9 mouse cellular contexts compared by ENCODE assay signal in genomic region chr9:120656976-120657375, GRCm38 (mm10).
DNase-seq lines count a peak whose midpoint lies in the region; ATAC-seq and TF ChIP-seq lines count a peak whose summit lies in the region.
"Had no signal": no experiment of that assay in that cellular context is flagged by ENCODE, and none has a peak within 500 bp of the region (broad histone marks: within the 10 kb centered on the region; RNA-seq: fewer than 3 reads in every experiment).

No protein-coding gene starts in this region.

- DNase-seq in cerebellum, postnatal 25 days: peak; percentile 38 to 58
- no peak for DNase-seq in cerebellum, adult 9-10 months
- peak; percentile 60 for DNase-seq in neural tube, embryonic 10.5 days (ENCODE audit: extremely low spot score, low spot score)
- DNase-seq in embryonic facial prominence, embryonic 14.5 days (ENCODE audit: low spot score): peak; percentile 46
- peak; percentile 27 for DNase-seq in midbrain, postnatal 0 days (ENCODE audit: low spot score)
- no peak for DNase-seq in gastrocnemius, postnatal 36 days
- DNase-seq in left cerebral cortex, postnatal 36 days (ENCODE audit: low spot score in 2 of 2): no peak

- intact Hi-C loops in gastrocnemius, postnatal 36 days (cut with DNase I): no loop called here
- intact Hi-C loops in left cerebral cortex, postnatal 36 days (cut with DNase I): no loop called here

- H3K36me3 ChIP-seq in neural tube, embryonic 15.5 days: no peaks in the 10 kb centered on the region
- no peaks in the 10 kb centered on the region for H3K36me3 ChIP-seq in embryonic facial prominence, embryonic 14.5 days (ENCODE audit: control insufficient read depth, insufficient read depth, low read length)
- H3K36me3 ChIP-seq in midbrain, postnatal 0 days (ENCODE audit: insufficient read depth, low read length): no peaks in the 10 kb centered on the region
- H3K36me3 ChIP-seq: neural tube, embryonic 12.5 days had no signal

- no peak overlapping the region for H3K9ac ChIP-seq in neural tube, embryonic 15.5 days (replicated peaks)
- no peak overlapping the region for H3K9ac ChIP-seq in embryonic facial prominence, embryonic 14.5 days (ENCODE audit: low read depth, low read length)
- no peak overlapping the region for H3K9ac ChIP-seq in midbrain, postnatal 0 days (replicated peaks; ENCODE audit: low read length, poor library complexity, severe bottlenecking)
- H3K9ac ChIP-seq: neural tube, embryonic 12.5 days had no signal

- H3K4me3 ChIP-seq in neural tube, embryonic 15.5 days (replicated peaks): no peak overlapping the region
- no peak overlapping the region for H3K4me3 ChIP-seq in embryonic facial prominence, embryonic 14.5 days (ENCODE audit: low read depth, low read length)
- no peak overlapping the region for H3K4me3 ChIP-seq in midbrain, postnatal 0 days (ENCODE audit: low read depth, low read length)
- H3K4me3 ChIP-seq: neural tube, embryonic 12.5 days had no signal

- no peak overlapping the region for H3K4me2 ChIP-seq in neural tube, embryonic 15.5 days
- H3K4me2 ChIP-seq in embryonic facial prominence, embryonic 14.5 days (ENCODE audit: low read depth, low read length): no peak overlapping the region
- H3K4me2 ChIP-seq in midbrain, postnatal 0 days (ENCODE audit: low read depth, low read length, poor library complexity, severe bottlenecking): no peak overlapping the region
- H3K4me2 ChIP-seq: neural tube, embryonic 12.5 days had no signal

- H3K27ac ChIP-seq in neural tube, embryonic 15.5 days (replicated peaks): no peak overlapping the region
- H3K27ac ChIP-seq in embryonic facial prominence, embryonic 14.5 days (replicated peaks; ENCODE audit: low read depth, low read length): no peak overlapping the region
- no peak overlapping the region for H3K27ac ChIP-seq in midbrain, postnatal 0 days (ENCODE audit: low read depth, low read length)
- H3K27ac ChIP-seq: neural tube, embryonic 12.5 days had no signal

- no peaks in the 10 kb centered on the region for H3K9me3 ChIP-seq in neural tube, embryonic 15.5 days (replicated peaks)
- H3K9me3 ChIP-seq in embryonic facial prominence, embryonic 14.5 days (ENCODE audit: control insufficient read depth, low read length): no peaks in the 10 kb centered on the region
- no peaks in the 10 kb centered on the region for H3K9me3 ChIP-seq in midbrain, postnatal 0 days (ENCODE audit: low read length)
- H3K9me3 ChIP-seq: neural tube, embryonic 12.5 days had no signal

- peak; percentile 77 for TF ChIP-seq CTCF in midbrain, postnatal 0 days (IDR thresholded peaks at IDR 0.05)

- H3K4me1 ChIP-seq in neural tube, embryonic 15.5 days: peaks cover 16% of the 10 kb centered on the region
- peaks cover 9% of the 10 kb centered on the region; the same call in 1 of the 2 replicates for H3K4me1 ChIP-seq in embryonic facial prominence, embryonic 14.5 days (ENCODE audit: control insufficient read depth, insufficient read depth, low read length)
- peaks cover 10% of the 10 kb centered on the region; the same call in 1 of the 2 replicates for H3K4me1 ChIP-seq in midbrain, postnatal 0 days (ENCODE audit: insufficient read depth, low read length)

- WGBS in neural tube, embryonic 15.5 days: 24% methylated on average over 4 of the region's 6 CpGs
- 16% methylated on average over 4 of the region's 6 CpGs for WGBS in embryonic facial prominence, embryonic 14.5 days
- 25% methylated on average over 4 of the region's 6 CpGs for WGBS in midbrain, postnatal 0 days

- H3K27me3 ChIP-seq in neural tube, embryonic 15.5 days (replicated peaks): no peaks in the 10 kb centered on the region
- no peaks in the 10 kb centered on the region for H3K27me3 ChIP-seq in embryonic facial prominence, embryonic 14.5 days (replicated peaks; ENCODE audit: control insufficient read depth, insufficient read depth, low read length)
- H3K27me3 ChIP-seq in midbrain, postnatal 0 days (ENCODE audit: insufficient read depth, low read length): no peaks in the 10 kb centered on the region
- H3K27me3 ChIP-seq: neural tube, embryonic 12.5 days had no signal

- ATAC-seq in neural tube, embryonic 15.5 days (ENCODE audit: low FRiP score): no peak
- ATAC-seq in embryonic facial prominence, embryonic 14.5 days (ENCODE audit: low read depth): no peak
- ATAC-seq in midbrain, postnatal 0 days (ENCODE audit: low FRiP score): no peak

Comparison
In these comparisons a context has a peak if more than half of its experiments do, and no peak if none do; other contexts are left out.
1. DNase-seq: peak in cerebellum, postnatal 25 days (2 of 2), neural tube, embryonic 10.5 days (single experiment), embryonic facial prominence, embryonic 14.5 days (single experiment) and midbrain, postnatal 0 days (single experiment); none in cerebellum, adult 9-10 months (single experiment), gastrocnemius, postnatal 36 days (0 of 2) and left cerebral cortex, postnatal 36 days (0 of 2).